Mouse (Mus musculus): Measurements from ENCODE around the gene Ubp1.
"Not testable (repeated sequence)": the region's sequence is repeated elsewhere in the genome, so short reads cannot be mapped to it uniquely, and the experiment has no call there.

Ubp1 gene

DNA sequence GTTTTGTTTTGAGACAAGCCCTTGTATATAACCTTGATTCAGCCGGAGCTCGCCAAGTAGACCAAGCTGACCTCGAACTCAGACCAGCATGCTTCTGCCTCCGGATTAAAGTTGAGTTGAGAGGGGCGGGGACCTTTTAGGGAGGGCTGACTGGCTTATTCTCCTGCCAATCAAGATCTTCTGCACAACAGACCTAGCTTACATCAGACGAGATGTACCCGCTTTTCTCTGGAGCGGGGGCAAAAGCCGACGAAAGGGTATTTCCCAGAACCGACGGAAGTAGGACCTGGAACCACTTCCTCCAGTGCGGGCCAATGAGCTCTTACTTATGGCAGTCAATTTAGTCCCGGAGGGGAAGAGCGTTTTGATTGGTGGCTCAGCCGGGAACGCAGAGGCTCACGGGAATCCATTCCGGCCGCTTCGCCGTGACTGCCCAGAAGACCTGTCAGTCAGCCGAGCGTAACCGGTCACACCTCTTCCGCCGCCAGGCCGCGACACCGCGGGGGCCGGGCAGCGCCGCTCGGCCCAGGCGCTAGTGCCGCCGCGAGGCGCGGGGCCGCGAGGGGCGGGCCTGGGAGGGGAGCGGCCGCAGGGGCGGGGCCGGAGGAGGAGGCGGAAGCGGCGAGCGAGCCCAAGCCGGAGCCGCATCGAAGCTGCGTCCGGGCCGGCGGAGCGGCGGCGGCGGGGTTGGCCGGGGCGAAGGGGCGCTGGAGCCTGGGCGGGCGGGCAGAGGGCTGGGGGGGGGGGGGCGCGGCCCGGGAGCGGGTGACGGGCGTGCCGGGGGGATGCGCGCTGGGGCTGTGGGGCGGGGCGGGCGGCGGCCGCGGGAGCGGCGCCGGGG lies at the start of gene Ubp1:
Ubp1 (plus strand) TSS at position 401 of the 841 bp plus-strand sequence.
- peak; percentile 97 for DNase-seq (ENCODE audit: low spot score in 2 of 2)

- no peak for DNase-seq (ENCODE audit: low spot score in 2 of 2)
Observed at GRCm38 (mm10) chr9:113894903-113895302, 35.8 kb upstream of the Ubp1 start.

- no peak for DNase-seq (ENCODE audit: low spot score in 2 of 2)
Observed at GRCm38 (mm10) chr9:113903136-113903535, 27.6 kb upstream of the Ubp1 start.

GRCm38 (mm10) chr9:113904315-113904714 lies 26.4 kb upstream of the Ubp1 start:
- DNase-seq (ENCODE audit: low spot score in 2 of 2): not testable (repeated sequence)

DNA sequence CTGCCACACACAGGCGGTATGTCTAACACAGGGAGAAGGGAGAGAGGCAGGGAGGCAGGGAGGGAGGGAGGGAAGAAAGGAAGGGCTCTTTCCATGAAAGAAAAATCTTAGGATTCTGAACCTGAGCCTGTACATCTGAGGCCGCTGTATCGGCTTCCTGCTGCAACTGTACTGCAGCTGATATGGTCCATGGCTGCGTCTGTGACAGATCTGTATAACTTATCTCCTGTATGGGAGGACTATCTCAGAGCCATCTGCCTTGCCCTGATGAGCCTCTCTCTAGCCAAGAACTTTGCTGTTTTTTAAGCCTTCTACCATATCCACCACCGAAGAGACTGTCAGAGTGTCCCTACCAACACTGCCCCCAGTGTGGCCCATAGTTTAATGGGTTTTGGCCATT lies 14.9 kb upstream of the Ubp1 start:
- no peak for DNase-seq (ENCODE audit: low spot score in 2 of 2)

- no peak for DNase-seq (ENCODE audit: low spot score in 2 of 2)
Observed at GRCm38 (mm10) chr9:113922677-113923076, 8.1 kb upstream of the Ubp1 start.

GRCm38 (mm10) chr9:113924883-113925282 lies 5.9 kb upstream of the Ubp1 start:
- no peak for DNase-seq (ENCODE audit: low spot score in 2 of 2)

- DNase-seq (ENCODE audit: low spot score in 2 of 2): peak; percentile 67 to 71
Observed at GRCm38 (mm10) chr9:113928591-113928990, 2.1 kb upstream of the Ubp1 start.

- no peak for DNase-seq (ENCODE audit: low spot score in 2 of 2)
Observed at GRCm38 (mm10) chr9:113929676-113930075, 1.1 kb upstream of the Ubp1 start.

DNA sequence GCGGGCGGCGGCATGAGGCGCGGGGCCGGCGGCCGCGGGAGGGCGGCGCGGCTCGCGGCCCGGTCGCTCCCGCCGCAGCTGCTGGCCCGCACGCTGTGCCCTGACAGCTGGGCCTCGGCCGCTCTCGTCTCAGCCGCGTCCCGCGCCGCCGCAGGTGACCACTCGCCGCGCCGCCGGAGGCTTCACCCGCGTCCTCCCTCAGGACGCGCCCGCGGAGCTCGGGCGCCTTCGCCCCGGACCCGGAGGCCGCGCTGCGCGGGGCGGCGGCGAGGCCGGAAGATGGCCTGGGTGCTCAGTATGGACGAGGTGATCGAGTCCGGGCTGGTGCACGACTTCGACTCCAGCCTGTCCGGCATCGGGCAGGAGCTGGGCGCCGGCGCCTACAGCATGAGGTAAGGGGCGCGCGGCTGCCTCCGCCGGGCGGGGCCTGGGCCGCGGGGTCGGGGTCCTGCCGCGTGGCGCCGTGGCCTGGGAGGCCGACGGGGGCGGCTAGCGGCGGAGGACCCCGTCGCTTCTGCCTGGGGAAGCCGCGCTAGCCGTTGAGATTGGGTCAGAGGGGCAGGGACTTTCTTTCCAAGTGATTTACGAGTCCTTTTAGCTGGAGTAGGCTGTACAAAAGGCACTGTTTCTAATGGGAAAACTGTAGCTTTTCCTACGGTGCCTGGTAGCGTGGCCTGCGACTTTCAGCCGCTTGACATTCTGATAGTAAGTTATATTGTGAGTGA lies 803 bp downstream of the Ubp1 start:
- DNase-seq (ENCODE audit: low spot score in 2 of 2): peak; percentile 6 to 19

DNA sequence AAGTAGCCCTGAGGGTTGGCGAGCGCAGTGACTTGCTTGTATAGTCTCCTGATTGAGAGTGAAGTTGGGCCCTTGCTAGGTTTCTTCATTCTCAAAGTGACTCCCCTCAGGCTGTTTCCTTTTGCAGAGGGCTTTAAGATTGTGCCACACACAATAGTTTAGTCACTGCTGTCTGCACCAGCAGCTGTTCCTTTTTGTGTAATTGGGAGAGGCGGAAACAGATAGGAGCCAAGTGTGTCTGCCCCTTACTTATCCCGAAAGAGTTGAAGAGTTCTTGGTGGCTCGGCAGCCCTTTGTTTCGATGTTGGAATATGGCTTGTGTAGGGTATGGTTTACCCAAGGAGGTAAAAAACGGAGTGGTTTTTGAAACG lies 1.4 kb downstream of the Ubp1 start:
- DNase-seq (ENCODE audit: low spot score in 2 of 2): peak in 1 of 2 experiments; percentile 25

GRCm38 (mm10) chr9:113932501-113932900 lies 1.8 kb downstream of the Ubp1 start:
- no peak for DNase-seq (ENCODE audit: low spot score in 2 of 2)

DNA sequence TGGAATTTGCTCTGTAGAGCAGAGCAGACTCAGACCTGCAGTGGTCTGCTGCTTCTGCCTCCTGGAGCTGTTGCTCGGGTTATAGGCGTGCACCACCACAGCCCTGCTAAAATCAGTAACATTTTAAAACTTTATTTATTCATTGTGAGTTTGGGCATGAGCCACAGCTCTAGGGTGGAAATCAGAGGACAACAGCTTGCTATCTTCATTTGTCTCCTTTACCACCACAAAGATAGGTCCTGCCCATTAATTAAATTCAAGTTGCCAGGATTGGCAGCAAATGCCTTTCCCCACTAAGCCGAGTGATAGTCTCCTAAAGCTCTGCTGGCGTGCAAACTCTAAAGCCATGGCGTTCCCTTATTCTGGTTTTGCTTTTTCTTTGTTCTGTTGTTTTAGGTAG lies 4.9 kb downstream of the Ubp1 start:
- DNase-seq (ENCODE audit: low spot score in 2 of 2): no peak

- no peak for DNase-seq (ENCODE audit: low spot score in 2 of 2)
Observed at GRCm38 (mm10) chr9:113939063-113939850, 8.5 kb downstream of the Ubp1 start.

DNA sequence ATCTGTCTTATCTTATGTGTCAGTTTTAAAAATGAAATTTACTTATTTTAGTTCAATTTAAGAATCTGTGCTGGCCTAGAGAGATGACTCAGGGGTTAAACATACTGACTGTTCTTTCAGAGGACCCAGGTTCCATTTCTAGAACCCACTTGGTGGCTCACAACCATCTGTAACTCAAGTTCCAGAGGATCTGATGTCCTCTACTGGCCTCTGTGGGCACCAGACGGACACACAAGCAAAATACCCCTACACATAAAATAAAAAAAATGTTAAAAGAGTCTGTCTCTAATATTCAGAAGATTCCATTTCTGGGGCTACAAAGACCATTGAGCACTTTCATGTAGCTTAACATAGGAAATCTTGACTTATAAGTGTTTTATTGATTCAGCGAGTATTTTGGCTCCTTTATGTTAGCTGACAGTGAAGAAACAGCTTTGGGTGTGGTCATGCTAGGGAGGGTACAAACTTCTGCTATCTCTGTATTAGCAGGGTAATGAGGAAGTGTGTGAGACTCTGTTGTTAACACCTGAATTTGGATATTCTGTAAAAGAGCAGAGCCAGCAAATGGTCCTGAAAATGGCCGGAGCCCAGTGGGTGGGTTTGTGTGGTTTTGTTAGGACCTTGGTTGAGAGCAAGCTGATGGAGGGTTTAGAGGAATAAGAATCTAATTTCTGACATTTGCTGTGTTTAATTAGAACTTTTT lies 10.5 kb downstream of the Ubp1 start:
- peak; percentile 41 to 50 for DNase-seq (ENCODE audit: low spot score in 2 of 2)

GRCm38 (mm10) chr9:113943372-113943771 lies 12.6 kb downstream of the Ubp1 start:
- DNase-seq (ENCODE audit: low spot score in 2 of 2): no peak

- no peak for DNase-seq (ENCODE audit: low spot score in 2 of 2)
Observed at GRCm38 (mm10) chr9:113947216-113947615, 16.5 kb downstream of the Ubp1 start.

- no peak for DNase-seq (ENCODE audit: low spot score in 2 of 2)
Observed at GRCm38 (mm10) chr9:113957777-113958176, 27.0 kb downstream of the Ubp1 start.

- DNase-seq (ENCODE audit: low spot score in 2 of 2): no peak
Observed at GRCm38 (mm10) chr9:113963718-113964117, 33.0 kb downstream of the Ubp1 start.

GRCm38 (mm10) chr9:113964415-113964814 lies 33.7 kb downstream of the Ubp1 start:
- no peak for DNase-seq (ENCODE audit: low spot score in 2 of 2)

GRCm38 (mm10) chr9:113966838-113967237 lies 36.1 kb downstream of the Ubp1 start:
- no peak for DNase-seq (ENCODE audit: low spot score in 2 of 2)

- peak; percentile 66 to 80 for DNase-seq (ENCODE audit: low spot score in 2 of 2)
Observed at GRCm38 (mm10) chr9:113968967-113969366, 38.2 kb downstream of the Ubp1 start.

Data from spleen, postnatal 36 days (tissue).